Comparison of ENCODE assay signal across 26 mouse cellular contexts in the genomic region with DNA sequence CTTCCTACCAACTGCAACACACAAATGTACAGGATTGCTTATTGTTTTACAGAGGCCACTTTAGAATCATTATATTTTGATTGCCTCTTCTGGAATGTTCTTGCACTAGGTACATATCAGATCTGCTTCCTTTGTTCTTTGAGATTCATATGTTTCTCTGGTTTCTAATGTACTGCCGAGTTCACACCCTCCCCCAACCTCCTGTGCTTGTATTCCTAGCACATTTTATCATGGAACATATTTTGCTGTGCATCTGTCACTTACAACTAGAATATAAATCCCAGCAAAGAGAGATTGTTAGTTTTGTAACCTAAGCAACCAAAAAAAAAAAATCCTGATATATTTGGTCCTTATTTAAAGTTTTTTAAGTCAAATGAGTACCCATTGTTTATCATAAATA.
A peak's percentile ranks its signal among the peaks of the same experiment; 100 is the strongest.
DNase-seq lines count a peak whose midpoint lies in the region; ATAC-seq and TF ChIP-seq lines count a peak whose summit lies in the region.
"Had no signal": no experiment of that assay in that cellular context is flagged by ENCODE, and none has a peak within 500 bp of the region (broad histone marks: within the 10 kb centered on the region; RNA-seq: fewer than 3 reads in every experiment).

No protein-coding gene starts in this region.

- DNase-seq in layer of hippocampus, adult 18-20 months (ENCODE audit: low spot score in 2 of 2) = peak; percentile 51 to 86
- DNase-seq in layer of hippocampus, postnatal 10 days (ENCODE audit: low spot score in 2 of 2) = no peak
- peak; percentile 34 for DNase-seq in brain, embryonic 18.5 days (ENCODE audit: low read depth, low spot score)
- DNase-seq in layer of hippocampus, adult 2 months (ENCODE audit: low spot score in 2 of 2) = peak; percentile 59 to 77
- DNase-seq in left cerebral cortex, postnatal 14 days (ENCODE audit: low spot score in 2 of 2) = peak; percentile 18 to 49
- no peak for DNase-seq in natural killer cell, adult 2 months (ENCODE audit: low spot score in 2 of 2)
- DNase-seq in heart, adult 11 months = no peak
- DNase-seq: adrenal gland, adult 2 months; cerebellum, adult 8-10 months; cerebellum, postnatal 36 days; gastrocnemius, postnatal 14 days; heart, adult 18-20 months; heart, postnatal 10 days; kidney, adult 2 months; lung, embryonic 14.5 days; midbrain, embryonic 14.5 days; spleen, adult 18-20 months; thymus, postnatal 14 days had no signal

- no peak for TF ChIP-seq CTCF in layer of hippocampus, adult 2 months (conservative IDR thresholded peaks at IDR 0.05)

- ATAC-seq in megakaryocyte progenitor cell, adult 5-6 weeks (replicated peaks; ENCODE audit: poor library complexity) = no peak
- ATAC-seq: inflammation-experienced regulatory T-cells, adult 6 months had no signal

- peak overlapping the region; percentile 89 for H3K27ac ChIP-seq in layer of hippocampus, adult 2 months
- H3K27ac ChIP-seq: hindbrain, embryonic 13.5 days; kidney, postnatal 0 days; limb, embryonic 15.5 days; liver, embryonic 14.5 days; neural tube, embryonic 13.5 days had no signal

- intact Hi-C loops in left cerebral cortex, postnatal 14 days (cut with DNase I) = no loop called here

- no peak overlapping the region for H3K4me3 ChIP-seq in layer of hippocampus, adult 2 months
- H3K4me3 ChIP-seq: heart, embryonic 12.5 days; hindbrain, embryonic 13.5 days; limb, embryonic 15.5 days; neural tube, embryonic 13.5 days had no signal

Comparison
In these comparisons a context has a peak if more than half of its experiments do, and no peak if none do; other contexts are left out.
1. DNase-seq: peak in layer of hippocampus, adult 18-20 months (2 of 2), brain, embryonic 18.5 days (single experiment), layer of hippocampus, adult 2 months (2 of 2) and left cerebral cortex, postnatal 14 days (2 of 2); none in layer of hippocampus, postnatal 10 days (0 of 2), natural killer cell, adult 2 months (0 of 2) and heart, adult 11 months (single experiment).